Mouse (Mus musculus) ES-E14 (cell line): ENCODE data around the gene Zp2. TPM values are rescaled to one million over a fixed set of nuclear protein-coding genes. Genes with fewer than 3 reads are reported as not detected.

ENCODE experiments used
- DNase-seq: peaks from one replicate; pipeline ENCODE4 v3.0.0-alpha.2; 2013; ENCODE audit warnings: low read depth, low spot score
- H3K27ac ChIP-seq: 2 replicates; pipeline ENCODE4 v1.5.1; 2012; ENCODE audit warnings: low read depth, mild to moderate bottlenecking, low read length, moderate library complexity, mixed read lengths; ENCODE audit not compliant: poor library complexity, insufficient read depth, severe bottlenecking
- H3K36me3 ChIP-seq: 2 replicates; pipeline ENCODE4 v1.6.1; 2012; ENCODE audit warnings: mild to moderate bottlenecking, low read length, moderate library complexity, mixed read lengths; ENCODE audit not compliant: control insufficient read depth, poor library complexity, insufficient read depth, severe bottlenecking
- H3K4me1 ChIP-seq, 2 experiments: fragments of 150-350 bp in 1 of 2; sonication (generic) in 1 of 2; 2 replicates each; pipeline ENCODE4 v1.6.1; 2012; ENCODE audit warnings: low read length in 2 of 2, mild to moderate bottlenecking in 1 of 2, mixed read lengths in 1 of 2; ENCODE audit not compliant: control insufficient read depth in 2 of 2, insufficient read depth in 2 of 2, poor library complexity in 1 of 2
- H3K4me3 ChIP-seq, 2 experiments: fragments of 150-350 bp in 1 of 2; sonication (generic) in 1 of 2; 2 replicates each; pipeline ENCODE4 v1.5.1; 2012; ENCODE audit warnings: low read length in 2 of 2, low read depth in 1 of 2, mild to moderate bottlenecking in 1 of 2, mixed read lengths in 1 of 2; ENCODE audit not compliant: insufficient read depth in 1 of 2, poor library complexity in 1 of 2, severe bottlenecking in 1 of 2
- H3K9ac ChIP-seq: 2 replicates; pipeline ENCODE4 v1.6.1; 2012; ENCODE audit warnings: low read depth, mild to moderate bottlenecking, low read length, mixed read lengths; ENCODE audit not compliant: poor library complexity, insufficient read depth, severe bottlenecking
- H3K9me3 ChIP-seq: fragments of 150-350 bp; sonication (generic); 2 replicates; pipeline ENCODE4 v1.6.1; 2012; ENCODE audit warnings: low read depth, mild to moderate bottlenecking, low read length; ENCODE audit not compliant: control insufficient read depth, insufficient read depth
- CHD2 ChIP-seq: IDR thresholded peaks from 2 replicates; pipeline ENCODE4 v1.6.1; 2014; ENCODE audit warnings: mild to moderate bottlenecking, low read depth, low read length, inconsistent platforms
- HCFC1 ChIP-seq: IDR thresholded peaks from 2 replicates; pipeline ENCODE4 v1.6.1; 2012; ENCODE audit warnings: low read length, inconsistent platforms, borderline replicate concordance; ENCODE audit not compliant: insufficient read depth
- MAFK ChIP-seq: IDR thresholded peaks from 2 replicates; pipeline ENCODE4 v1.6.1; 2014; ENCODE audit warnings: mild to moderate bottlenecking, low read depth, low read length, inconsistent platforms; ENCODE audit not compliant: insufficient read depth
- ZC3H11A ChIP-seq: IDR thresholded peaks from 2 replicates; pipeline ENCODE4 v1.6.1; 2012; ENCODE audit warnings: low read depth, mild to moderate bottlenecking, inconsistent platforms, low read length, borderline replicate concordance
- ZNF384 ChIP-seq: IDR thresholded peaks from 2 replicates; pipeline ENCODE4 v1.6.1; 2012; ENCODE audit warnings: low read depth, low read length, inconsistent platforms
- in situ Hi-C, 2 experiments: fragments of 600-800 bp; cut with MboI; formaldehyde crosslinking; loops; one replicate each; pipeline ENCODE4 v1.15.1; 2025; ENCODE audit warnings: low sequenced_read_pairs in 2 of 2, inconsistent platforms in 1 of 2; ENCODE audit not compliant: unreplicated experiment in 2 of 2
- total RNA-seq: library from RNA; depleted of rRNA; stranded (reverse); fragments of 300-350 nt; gene quantifications from 2 replicates; pipeline ENCODE4 v1.2.3, GENCODE M21; 2012

The Zp2 gene
- total RNA-seq, 1 experiment, result not detected

DNA sequence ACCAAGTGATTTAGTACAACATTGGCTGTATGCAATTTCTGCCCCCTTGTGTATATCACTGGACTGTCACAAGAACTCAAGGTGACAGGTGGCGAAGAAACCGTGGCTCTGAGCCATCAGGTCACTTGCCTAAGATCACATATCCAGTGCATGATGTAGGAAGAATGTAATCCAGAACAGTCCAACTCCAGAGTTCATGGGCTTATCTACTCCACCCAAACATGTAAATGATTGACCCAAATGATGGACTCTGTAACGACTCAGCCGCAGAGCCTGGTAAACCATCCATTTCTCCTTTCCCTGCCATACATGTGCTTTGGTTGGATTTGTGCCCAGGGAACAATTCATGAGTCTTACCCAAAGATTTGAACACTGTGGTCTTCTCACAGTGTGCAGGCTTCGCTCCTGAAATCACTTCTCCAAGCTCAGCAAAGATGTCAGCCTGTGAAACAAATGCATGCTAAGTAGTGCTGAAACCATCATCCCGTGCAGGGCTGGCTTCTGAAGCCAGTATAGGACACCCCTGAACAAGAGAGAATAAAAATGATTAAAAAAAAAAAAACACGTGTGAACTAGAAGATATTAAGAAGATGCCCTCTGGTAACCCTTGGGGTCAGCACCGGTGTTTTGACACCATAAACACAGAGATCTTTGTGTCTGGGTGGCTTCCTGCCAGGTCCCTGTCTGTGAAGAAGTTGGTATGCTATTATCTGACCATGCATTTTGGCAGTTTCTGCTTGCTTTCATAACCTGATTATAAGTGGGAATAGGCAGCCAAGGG is 44.5 kb upstream of the Zp2 start:
- in situ Hi-C loops, result no loop called here

DNA sequence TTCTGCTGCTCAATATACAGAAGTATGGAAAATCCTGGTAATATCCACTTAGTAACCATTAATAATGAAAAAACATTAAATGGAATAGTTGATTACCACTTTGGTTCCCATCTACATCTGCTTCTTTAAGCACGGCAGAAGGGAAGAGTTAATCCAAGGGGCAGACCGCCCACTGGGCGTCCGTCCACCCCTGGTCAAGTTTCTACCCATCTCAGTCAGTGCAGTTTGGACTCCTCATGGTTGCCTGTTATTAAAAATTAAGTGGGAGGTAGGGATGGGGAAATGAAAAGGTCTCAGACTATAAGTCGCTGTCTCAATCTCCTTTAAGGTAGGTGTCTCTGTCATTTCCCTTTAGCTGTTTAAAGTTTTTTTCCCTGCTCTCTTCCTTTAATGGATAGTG is 43.9 kb upstream of the Zp2 start:
- in situ Hi-C loops, result no loop called here

More for the DNA sequence above, 44.5 kb upstream of the Zp2 start:
- TF ChIP-seq MAFK (no peak), ZNF384 (no peak), CHD2 (no peak), ZC3H11A (no peak), HCFC1 (no peak)
- Histone ChIP-seq H3K9ac (no peak overlapping the region), H3K4me3 (no peak overlapping the region), H3K4me1 (no peaks in the 10 kb centered on the region), H3K9me3 (no peaks in the 10 kb centered on the region), H3K36me3 (no peaks in the 10 kb centered on the region), H3K27ac (no peak overlapping the region)
- DNase-seq, result no peak

DNA sequence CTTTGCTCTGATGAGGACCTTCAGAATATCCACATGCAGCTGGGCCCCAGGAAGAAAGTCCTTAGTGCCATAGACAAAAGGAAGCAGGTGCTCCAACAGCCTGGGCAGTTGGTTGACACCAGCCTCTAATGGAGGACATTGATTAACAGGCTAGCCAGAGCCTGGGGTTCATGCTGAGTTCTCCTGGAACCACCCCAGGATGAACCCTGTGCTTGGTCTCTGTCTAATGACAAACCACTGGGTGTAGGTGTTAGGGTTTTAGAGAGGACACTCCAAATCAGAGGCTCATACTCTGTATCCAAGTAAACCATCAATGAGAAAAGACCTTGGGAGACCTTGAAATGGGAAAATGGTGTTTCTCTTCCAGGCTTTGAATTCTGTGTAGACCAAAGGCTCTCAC is 37.8 kb upstream of the Zp2 start:
- H3K9ac ChIP-seq, result no peak overlapping the region
- in situ Hi-C loops, result no loop called here
- no peak for TF ChIP-seq ZC3H11A
- TF ChIP-seq CHD2, result no peak
- no peak for TF ChIP-seq MAFK
- TF ChIP-seq HCFC1, result no peak
- TF ChIP-seq ZNF384, result no peak
- no peak overlapping the region for H3K4me3 ChIP-seq
- no peaks in the 10 kb centered on the region for H3K36me3 ChIP-seq
- no peaks in the 10 kb centered on the region for H3K9me3 ChIP-seq
- no peaks in the 10 kb centered on the region for H3K4me1 ChIP-seq
- no peak overlapping the region for H3K27ac ChIP-seq
- DNase-seq, result no peak

More for the DNA sequence above, 43.9 kb upstream of the Zp2 start:
- no peak for TF ChIP-seq ZNF384
- no peak for TF ChIP-seq HCFC1
- no peak for TF ChIP-seq ZC3H11A
- TF ChIP-seq CHD2, result no peak
- TF ChIP-seq MAFK, result no peak
- Histone ChIP-seq H3K4me1 (no peaks in the 10 kb centered on the region), H3K36me3 (no peaks in the 10 kb centered on the region), H3K27ac (no peak overlapping the region), H3K9ac (no peak overlapping the region), H3K4me3 (no peak overlapping the region), H3K9me3 (no peaks in the 10 kb centered on the region)
- DNase-seq, result no peak

DNA sequence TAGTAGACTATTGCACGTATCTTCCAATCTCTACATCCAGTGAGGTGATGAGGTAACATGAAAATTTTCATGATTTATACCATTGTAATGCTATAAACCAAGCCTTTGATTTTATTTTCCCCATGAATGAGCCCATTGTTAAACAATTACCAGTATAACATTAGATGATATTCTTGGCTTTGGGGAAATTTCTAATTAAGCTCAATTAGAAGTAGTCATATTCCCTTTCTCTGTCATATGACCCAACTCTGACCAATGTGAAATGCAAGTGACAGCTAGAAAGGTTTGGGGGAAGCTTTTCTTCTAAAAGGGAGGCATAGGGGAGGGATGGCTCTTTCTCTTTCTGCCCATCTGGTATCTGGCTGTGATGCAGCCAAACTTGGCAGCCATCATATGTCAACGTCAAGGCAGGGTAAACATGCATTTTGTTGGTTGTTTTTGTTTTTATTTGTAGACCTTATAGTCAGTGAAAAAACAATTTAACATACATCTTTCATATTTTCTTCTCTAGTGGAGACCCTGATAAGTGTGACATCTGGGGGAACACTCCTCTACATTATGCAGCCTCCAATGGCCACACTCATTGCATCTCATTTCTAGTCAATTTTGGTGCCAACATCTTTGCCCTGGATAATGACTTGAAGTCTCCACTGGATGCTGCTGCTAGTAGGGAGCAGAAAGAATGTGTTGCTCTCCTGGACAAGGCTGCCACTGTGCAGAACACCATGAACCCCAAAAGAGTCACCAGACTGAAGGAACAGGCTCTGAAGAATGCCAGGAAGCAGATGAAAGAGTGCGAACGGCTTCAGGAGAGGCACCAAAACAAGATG is 36.5 kb upstream of the Zp2 start:
- TF ChIP-seq MAFK (no peak), CHD2 (no peak), ZC3H11A (no peak), HCFC1 (no peak), ZNF384 (no peak)
- Histone ChIP-seq H3K9ac (no peak overlapping the region), H3K36me3 (no peaks in the 10 kb centered on the region), H3K27ac (no peak overlapping the region), H3K9me3 (no peaks in the 10 kb centered on the region), H3K4me1 (no peaks in the 10 kb centered on the region), H3K4me3 (no peak overlapping the region)
- in situ Hi-C loops, result no loop called here
- no peak for DNase-seq
